In the genomic region with DNA sequence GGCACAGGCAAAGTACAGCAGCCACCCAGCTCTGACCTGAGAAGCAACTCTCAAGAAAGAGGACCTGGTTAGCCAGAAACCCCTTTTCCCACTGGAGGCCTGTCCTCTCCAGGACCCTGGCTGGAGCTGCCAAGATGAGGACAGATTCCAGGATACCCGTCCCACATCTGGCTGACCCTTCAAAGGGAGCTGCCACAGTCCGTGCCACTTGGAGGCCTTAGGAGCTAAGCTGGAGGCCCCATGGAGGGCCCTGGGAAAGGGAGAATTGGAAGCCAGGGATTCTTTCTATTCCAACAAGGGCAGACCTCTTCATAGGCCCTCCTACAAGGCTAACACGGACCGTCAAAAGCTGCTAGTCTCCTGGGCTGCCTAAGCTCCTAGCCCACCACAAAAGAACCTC, we compare ENCODE assay signal across 10 mouse cellular contexts. TPM values are rescaled to one million over a fixed set of nuclear protein-coding genes. Genes with fewer than 3 reads are reported as not detected.
A peak's percentile ranks its signal among the peaks of the same experiment; 100 is the strongest.
DNase-seq lines count a peak whose midpoint lies in the region; ATAC-seq and TF ChIP-seq lines count a peak whose summit lies in the region.
"Had no signal": no experiment of that assay in that cellular context is flagged by ENCODE, and none has a peak within 500 bp of the region (broad histone marks: within the 10 kb centered on the region; RNA-seq: fewer than 3 reads in every experiment).

No protein-coding gene starts in this region.

- no peak for DNase-seq in forebrain, embryonic 10.5 days (ENCODE audit: extremely low spot score, low spot score)
- DNase-seq in forebrain, embryonic 14.5 days (ENCODE audit: low spot score), result no peak
- DNase-seq in kidney, postnatal 0 days (ENCODE audit: low spot score), result no peak
- no peak for DNase-seq in kidney, adult 2 months
- DNase-seq in layer of hippocampus, postnatal 25 days (ENCODE audit: extremely low spot score in 1 of 2, low spot score in 1 of 2), result no peak
- no peak for DNase-seq in spleen, postnatal 36 days (ENCODE audit: low spot score in 2 of 2)
- DNase-seq: B cell, adult 2 months; spleen, adult 18-20 months had no signal

- peak overlapping the region; percentile 70 for H3K27ac ChIP-seq in forebrain, embryonic 10.5 days
- no peak overlapping the region for H3K27ac ChIP-seq in forebrain, embryonic 14.5 days (ENCODE audit: low read depth, low read length)
- no peak overlapping the region for H3K27ac ChIP-seq in kidney, postnatal 0 days
- H3K27ac ChIP-seq in kidney, adult 2 months (ENCODE audit: insufficient read depth, low read depth, low read length), result no peak overlapping the region
- H3K27ac ChIP-seq in limb, embryonic 15.5 days, result peak overlapping the region; percentile 40
- peak overlapping the region; percentile 35; the same call in 1 of the 2 replicates for H3K27ac ChIP-seq in olfactory bulb, adult 2 months (ENCODE audit: insufficient read depth, low read depth, low read length)

- no peak overlapping the region for H3K4me2 ChIP-seq in forebrain, embryonic 14.5 days (ENCODE audit: low read length)
- H3K4me2 ChIP-seq in kidney, postnatal 0 days (ENCODE audit: low read length), result 0 out of 2 replicates have a peak overlapping the region, but pooled peaks have one; percentile 16
- no peak overlapping the region for H3K4me2 ChIP-seq in limb, embryonic 15.5 days

- no peak overlapping the region; the same call in 1 of the 2 replicates for H3K9ac ChIP-seq in forebrain, embryonic 14.5 days (ENCODE audit: low read length)
- H3K9ac ChIP-seq in kidney, postnatal 0 days (ENCODE audit: low read depth, low read length), result peak overlapping the region; percentile 23; the same call in 1 of the 2 replicates
- H3K9ac ChIP-seq in limb, embryonic 15.5 days, result no peak overlapping the region

- no peak overlapping the region for H3K4me3 ChIP-seq in forebrain, embryonic 10.5 days
- no peak overlapping the region for H3K4me3 ChIP-seq in forebrain, embryonic 14.5 days (ENCODE audit: low read depth, low read length)
- H3K4me3 ChIP-seq in kidney, postnatal 0 days (replicated peaks; ENCODE audit: low read depth, low read length), result no peak overlapping the region
- H3K4me3 ChIP-seq in kidney, adult 2 months (ENCODE audit: insufficient read depth, low read depth, low read length), result no peak overlapping the region
- no peak overlapping the region for H3K4me3 ChIP-seq in limb, embryonic 15.5 days
- H3K4me3 ChIP-seq in olfactory bulb, adult 2 months (ENCODE audit: insufficient read depth, low read depth, low read length), result peak overlapping the region; percentile 28

- peaks cover 63% of the 10 kb centered on the region for H3K4me1 ChIP-seq in forebrain, embryonic 10.5 days
- H3K4me1 ChIP-seq in forebrain, embryonic 14.5 days (ENCODE audit: control insufficient read depth, insufficient read depth, low read length), result peaks cover 17% of the 10 kb centered on the region
- H3K4me1 ChIP-seq in kidney, postnatal 0 days (replicated peaks; ENCODE audit: insufficient read depth, low read length), result peaks cover 23% of the 10 kb centered on the region
- peaks cover 6% of the 10 kb centered on the region; the same call in 1 of the 2 replicates for H3K4me1 ChIP-seq in kidney, adult 2 months (ENCODE audit: control insufficient read depth, insufficient read depth, low read length)
- H3K4me1 ChIP-seq in limb, embryonic 15.5 days, result peaks cover 48% of the 10 kb centered on the region
- H3K4me1 ChIP-seq in olfactory bulb, adult 2 months (ENCODE audit: control insufficient read depth, insufficient read depth, low read length), result peaks cover 57% of the 10 kb centered on the region

- 77% methylated on average over 4 of the region's 4 CpGs for WGBS in forebrain, embryonic 10.5 days
- 67% methylated on average over 4 of the region's 4 CpGs for whole genome bisulfite sequencing in forebrain, embryonic 14.5 days
- WGBS in kidney, postnatal 0 days, result 47% methylated on average over 4 of the region's 4 CpGs
- 50% methylated on average over 4 of the region's 4 CpGs for WGBS in kidney, adult 2 months
- 45% methylated on average over 4 of the region's 4 CpGs for WGBS in limb, embryonic 15.5 days
- WGBS in olfactory bulb, adult 2 months, result 28% methylated on average over 4 of the region's 4 CpGs

- H3K27me3 ChIP-seq in forebrain, embryonic 10.5 days (ENCODE audit: poor library complexity, severe bottlenecking), result no peaks in the 10 kb centered on the region
- H3K27me3 ChIP-seq in forebrain, embryonic 14.5 days (replicated peaks; ENCODE audit: control insufficient read depth, insufficient read depth, low read length), result no peaks in the 10 kb centered on the region
- H3K27me3 ChIP-seq in kidney, postnatal 0 days (ENCODE audit: insufficient read depth, low read length), result no peaks in the 10 kb centered on the region
- no peaks in the 10 kb centered on the region for H3K27me3 ChIP-seq in kidney, adult 2 months (replicated peaks; ENCODE audit: control insufficient read depth, insufficient read depth, low read length)
- H3K27me3 ChIP-seq in limb, embryonic 15.5 days, result no peaks in the 10 kb centered on the region

- H3K9me3 ChIP-seq in forebrain, embryonic 10.5 days, result no peaks in the 10 kb centered on the region
- no peaks in the 10 kb centered on the region for H3K9me3 ChIP-seq in forebrain, embryonic 14.5 days (replicated peaks; ENCODE audit: control insufficient read depth, low read length)
- H3K9me3 ChIP-seq in kidney, postnatal 0 days (replicated peaks; ENCODE audit: low read length), result no peaks in the 10 kb centered on the region
- no peaks in the 10 kb centered on the region for H3K9me3 ChIP-seq in limb, embryonic 15.5 days

- peaks cover 43% of the 10 kb centered on the region for H3K36me3 ChIP-seq in forebrain, embryonic 10.5 days (replicated peaks)
- H3K36me3 ChIP-seq in forebrain, embryonic 14.5 days (ENCODE audit: control insufficient read depth, insufficient read depth, low read length), result peaks cover 30% of the 10 kb centered on the region
- peaks cover 23% of the 10 kb centered on the region for H3K36me3 ChIP-seq in kidney, postnatal 0 days (ENCODE audit: insufficient read depth, low read length)
- H3K36me3 ChIP-seq in kidney, adult 2 months (ENCODE audit: control insufficient read depth, insufficient read depth, low read length), result no peaks in the 10 kb centered on the region
- peaks cover 37% of the 10 kb centered on the region for H3K36me3 ChIP-seq in limb, embryonic 15.5 days

- no peak for TF ChIP-seq CTCF in kidney, postnatal 0 days (IDR thresholded peaks at IDR 0.05; ENCODE audit: low read depth)
- no peak for TF ChIP-seq CTCF in kidney, adult 2 months (conservative IDR thresholded peaks at IDR 0.05; ENCODE audit: insufficient read depth, insufficient read length, low read depth, low read length)
- no peak for TF ChIP-seq CTCF in olfactory bulb, adult 2 months (IDR thresholded peaks at IDR 0.05; ENCODE audit: insufficient read depth, low read depth, low read length)

- ATAC-seq in forebrain, embryonic 14.5 days, result no peak
- no peak for ATAC-seq in kidney, postnatal 0 days (replicated peaks; ENCODE audit: low FRiP score, low read depth)
- ATAC-seq in limb, embryonic 15.5 days (ENCODE audit: insufficient number of reproducible peaks, low FRiP score, low TSS enrichment, low read depth), result no peak

- TF ChIP-seq POLR2A in kidney, adult 2 months (IDR thresholded peaks at IDR 0.05; ENCODE audit: low read depth, low read length), result no peak
- TF ChIP-seq POLR2A in olfactory bulb, adult 2 months (IDR thresholded peaks at IDR 0.05; ENCODE audit: insufficient read depth, low read depth, low read length), result no peak

RNA-seq across cellular contexts. Expression of gene Ampd2, which starts 4.8 kb away (rescaled TPM):
- polyA plus RNA-seq in forebrain, embryonic 10.5 days (2016; fragmentation: Nextera tagmentation; extraction: Ambion mirVana), result 69.3 and 71.4 TPM in 2 replicates
- 27.1 and 39.0 TPM in 2 replicates for polyA plus RNA-seq in forebrain, embryonic 14.5 days (2014; fragmentation: Nextera tagmentation; extraction: Ambion mirVana)
- polyA plus RNA-seq in kidney, postnatal 0 days (2015; fragmentation: Nextera tagmentation; extraction: Ambion mirVana), result 35.8 and 38.2 TPM in 2 replicates
- 59.0 and 86.6 TPM in 2 replicates for polyA plus RNA-seq in kidney, adult 2 months (2012; rRNA removed)
- polyA plus RNA-seq in limb, embryonic 15.5 days (2015; fragmentation: Nextera tagmentation; extraction: Ambion mirVana), result 50.1 and 51.4 TPM in 2 replicates
- not detected in 2 replicates for polyA plus RNA-seq in olfactory bulb, adult 2 months (2012; ENCODE audit: insufficient read depth, insufficient read length, low replicate concordance, missing spikeins)
- total RNA-seq in layer of hippocampus, postnatal 25 days (2021), result 10 to 100 TPM; 69.8 to 76.2 TPM

RNA-seq across cellular contexts. Expression of gene Gnat2, which starts 10.9 kb away (rescaled TPM):
- 0.96 and 1.4 TPM in 2 replicates for polyA plus RNA-seq in forebrain, embryonic 10.5 days (2016; fragmentation: Nextera tagmentation; extraction: Ambion mirVana)
- 0.28 and 0.36 TPM in 2 replicates for polyA plus RNA-seq in forebrain, embryonic 14.5 days (2014; fragmentation: Nextera tagmentation; extraction: Ambion mirVana)
- 1.0 and 1.2 TPM in 2 replicates for polyA plus RNA-seq in kidney, postnatal 0 days (2015; fragmentation: Nextera tagmentation; extraction: Ambion mirVana)
- polyA plus RNA-seq in kidney, adult 2 months (2012; rRNA removed), result 0.61 TPM in 2 replicates
- polyA plus RNA-seq in limb, embryonic 15.5 days (2015; fragmentation: Nextera tagmentation; extraction: Ambion mirVana), result 0.67 and 0.96 TPM in 2 replicates
- polyA plus RNA-seq in olfactory bulb, adult 2 months (2012; ENCODE audit: insufficient read depth, insufficient read length, low replicate concordance, missing spikeins), result not detected in 2 replicates
- not detected for total RNA-seq in layer of hippocampus, postnatal 25 days (2021)

RNA-seq across cellular contexts. Expression of gene Gstm4, which starts 37.0 kb away (rescaled TPM):
- 14.2 and 15.0 TPM in 2 replicates for polyA plus RNA-seq in forebrain, embryonic 10.5 days (2016; fragmentation: Nextera tagmentation; extraction: Ambion mirVana)
- polyA plus RNA-seq in forebrain, embryonic 14.5 days (2014; fragmentation: Nextera tagmentation; extraction: Ambion mirVana), result 15.3 and 17.6 TPM in 2 replicates
- 21.8 and 22.1 TPM in 2 replicates for polyA plus RNA-seq in kidney, postnatal 0 days (2015; fragmentation: Nextera tagmentation; extraction: Ambion mirVana)
- 23.4 and 23.9 TPM in 2 replicates for polyA plus RNA-seq in kidney, adult 2 months (2012; rRNA removed)
- polyA plus RNA-seq in limb, embryonic 15.5 days (2015; fragmentation: Nextera tagmentation; extraction: Ambion mirVana), result 14.0 and 14.2 TPM in 2 replicates
- polyA plus RNA-seq in olfactory bulb, adult 2 months (2012; ENCODE audit: insufficient read depth, insufficient read length, low replicate concordance, missing spikeins), result not detected in 2 replicates
- 10 to 100 TPM; 12.0 to 12.1 TPM for total RNA-seq in layer of hippocampus, postnatal 25 days (2021)

Comparison
In these comparisons a context has a peak if more than half of its experiments do, and no peak if none do; other contexts are left out.
1. H3K27ac ChIP-seq: peak in forebrain, embryonic 10.5 days (single experiment), limb, embryonic 15.5 days (single experiment) and olfactory bulb, adult 2 months (single experiment); none in forebrain, embryonic 14.5 days (single experiment), kidney, postnatal 0 days (single experiment) and kidney, adult 2 months (single experiment).
2. RNA of gene Gstm4, which starts 37.0 kb away (polyA plus RNA-seq): 23.4 to 23.9 TPM in kidney, adult 2 months, 21.8 to 22.1 TPM in kidney, postnatal 0 days, 15.3 to 17.6 TPM in forebrain, embryonic 14.5 days, 14.0 to 14.2 TPM in limb, embryonic 15.5 days and 14.2 to 15.0 TPM in forebrain, embryonic 10.5 days; not detected in olfactory bulb, adult 2 months; every median in the first group is over 10 times any median in the second.